Mouse (Mus musculus) testis, adult 2 months (tissue): ENCODE results near the gene Sall1.

Source experiments
- CTCF ChIP-seq: fragments of 200-500 bp; IDR thresholded peaks from 2 replicates; pipeline ENCODE4 v1.5.1; 2012; ENCODE audit warnings: low read depth, mild to moderate bottlenecking, inconsistent platforms, low read length, moderate library complexity; ENCODE audit not compliant: control insufficient read depth, insufficient read depth, insufficient replicate concordance
- POLR2A ChIP-seq: fragments of 200-500 bp; IDR thresholded peaks from 2 replicates; pipeline ENCODE4 v1.6.1; 2012; ENCODE audit warnings: low read depth, mild to moderate bottlenecking, inconsistent platforms, low read length, moderate library complexity; ENCODE audit not compliant: control insufficient read depth

GRCm38 (mm10) chr8:89012024-89012712 is 31.8 kb downstream of the Sall1 start:
- TF ChIP-seq POLR2A (no peak), CTCF (no peak)
